Mouse (Mus musculus): Measurements from ENCODE around the gene Anpep. TPM values are rescaled to one million over a fixed set of nuclear protein-coding genes. Genes with fewer than 3 reads are reported as not detected.

Gene Anpep
- total and polyA plus RNA-seq, 3 experiments = 7.6 to 77.2 (median 40.2) TPM

DNA sequence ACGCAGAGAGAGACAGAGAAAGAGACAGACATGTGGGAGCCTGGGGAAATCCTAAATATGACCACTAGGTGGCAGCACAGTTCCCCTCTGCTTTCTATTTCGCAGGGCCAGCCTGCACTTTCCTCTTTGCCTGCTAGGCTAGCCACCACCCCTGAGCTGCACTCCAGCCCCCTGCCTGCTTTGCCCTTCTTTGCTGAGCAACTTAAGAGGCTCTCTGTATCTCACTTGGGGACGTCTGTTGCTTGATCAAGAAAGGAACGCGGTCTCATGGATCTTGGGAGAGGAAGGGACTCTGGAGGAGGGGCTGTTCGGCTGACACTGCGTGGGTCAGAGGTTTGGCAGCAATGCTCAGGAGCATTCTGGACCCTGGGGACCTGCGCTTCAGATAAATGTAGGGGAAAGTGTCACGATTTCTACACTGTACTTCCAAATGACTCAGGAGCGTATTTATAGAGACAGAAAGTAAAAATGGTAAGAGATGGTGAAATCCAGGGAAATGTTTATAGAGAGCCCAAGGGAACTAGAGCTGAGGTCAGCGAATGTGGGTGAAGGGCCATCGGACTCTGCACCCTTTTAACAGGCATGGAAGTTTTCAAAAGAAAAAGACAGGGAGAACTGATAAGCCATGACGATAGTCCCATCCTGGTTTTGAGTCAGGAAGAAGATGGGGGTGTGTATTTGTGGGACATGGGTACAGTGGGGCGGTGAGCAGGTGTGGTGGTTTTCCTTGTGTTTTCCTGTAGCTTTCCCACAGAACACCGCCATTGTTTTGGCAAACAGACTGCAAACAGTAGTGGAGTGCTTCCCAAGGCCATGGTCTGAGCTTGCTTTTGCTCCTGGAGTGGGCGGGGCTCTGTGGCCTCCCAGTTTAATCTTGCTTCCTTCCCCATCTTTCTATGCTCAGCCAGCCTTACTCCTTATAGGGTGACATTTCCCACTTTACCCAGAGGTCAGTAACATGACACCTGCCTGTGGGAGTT, 79.9 kb downstream of the Anpep start:
- peak; percentile 86 for DNase-seq (ENCODE audit: low read depth, low spot score)
- no peaks in the 10 kb centered on the region for H3K79me2 ChIP-seq (ENCODE audit: control insufficient read depth, insufficient read depth, low read length, poor library complexity)
- H3K4me3 ChIP-seq (ENCODE audit: control insufficient read depth in 1 of 2, insufficient read depth in 1 of 2, low read depth in 2 of 2, low read length in 2 of 2) = peak overlapping the region; percentile 64 to 66
- H3K27me3 ChIP-seq (ENCODE audit: control insufficient read depth in 1 of 2, insufficient read depth in 2 of 2, low read length in 2 of 2) = peaks cover 0 to 1% of the 10 kb centered on the region in 2 experiments; a peak in 3 of 4 replicates
- H3K27ac ChIP-seq (ENCODE audit: control insufficient read depth, low read depth, low read length) = no peak overlapping the region
- H3K4me1 ChIP-seq (ENCODE audit: control insufficient read depth in 1 of 2, insufficient read depth in 2 of 2, low read length in 2 of 2) = peaks cover 0 to 6% of the 10 kb centered on the region in 2 experiments; a peak in 2 of 4 replicates
- no peaks in the 10 kb centered on the region for H3K9me3 ChIP-seq (replicated peaks; ENCODE audit: insufficient read depth, low read length)
- peak overlapping the region; percentile 67 for H3K9ac ChIP-seq (ENCODE audit: control insufficient read depth, low read depth, low read length, poor library complexity, severe bottlenecking)
- no peaks in the 10 kb centered on the region for H3K36me3 ChIP-seq (ENCODE audit: control insufficient read depth in 1 of 2, insufficient read depth in 2 of 2, low read length in 2 of 2)
- no peak for TF ChIP-seq USF2 (IDR thresholded peaks at IDR 0.05; ENCODE audit: borderline replicate concordance in 1 of 2, insufficient read depth in 1 of 2, low read depth in 1 of 2, low read length in 2 of 2)
- TF ChIP-seq RCOR1 (IDR thresholded peaks at IDR 0.05; ENCODE audit: low read depth, low read length) = no peak
- 0 out of 2 replicates have a peak, but pooled peaks have one; percentile 20 for TF ChIP-seq MXI1 (IDR thresholded peaks at IDR 0.05; ENCODE audit: low read depth, low read length)
- TF ChIP-seq UBTF (IDR thresholded peaks at IDR 0.05; ENCODE audit: borderline replicate concordance, insufficient read depth, low read depth, low read length) = no peak
- peak; percentile 34 to 42; a peak in 1 of 4 replicates for TF ChIP-seq POLR2A (IDR thresholded peaks at IDR 0.05; ENCODE audit: control insufficient read depth in 1 of 2, insufficient read depth in 1 of 2, low read depth in 1 of 2, low read length in 2 of 2, poor library complexity in 1 of 2)
- no peak for TF ChIP-seq GABPA (IDR thresholded peaks at IDR 0.05; ENCODE audit: low read depth, low read length)
- no peak for TF ChIP-seq BHLHE40 (IDR thresholded peaks at IDR 0.05; ENCODE audit: borderline replicate concordance, low read depth, low read length)
- TF ChIP-seq KAT2A (conservative IDR thresholded peaks at IDR 0.05; ENCODE audit: low read depth, low read length) = no peak
- TF ChIP-seq USF1 (IDR thresholded peaks at IDR 0.05; ENCODE audit: low read depth, low read length) = no peak
- TF ChIP-seq CHD1 (IDR thresholded peaks at IDR 0.05; ENCODE audit: low read depth, low read length) = no peak
- no peak for TF ChIP-seq JUND (IDR thresholded peaks at IDR 0.05; ENCODE audit: low read depth, low read length)
- no peak for TF ChIP-seq ELF1 (IDR thresholded peaks at IDR 0.05; ENCODE audit: low read depth, low read length)
- no peak for TF ChIP-seq POLR2AphosphoS2 (IDR thresholded peaks at IDR 0.05; ENCODE audit: low read length)
- TF ChIP-seq NRF1 (IDR thresholded peaks at IDR 0.05; ENCODE audit: insufficient read depth, low read depth, low read length, poor library complexity, severe bottlenecking) = no peak
- peak; percentile 85 to 90 (median 89) for TF ChIP-seq CTCF (IDR thresholded peaks at IDR 0.05 in 2 of 3, conservative IDR thresholded peaks at IDR 0.05 in 1 of 3; ENCODE audit: control insufficient read depth in 1 of 3, insufficient read depth in 1 of 3, low read depth in 2 of 3, low read length in 3 of 3, poor library complexity in 1 of 3, severe bottlenecking in 1 of 3)
- TF ChIP-seq CHD2 (IDR thresholded peaks at IDR 0.05; ENCODE audit: low read length) = no peak
- no peak for TF ChIP-seq EP300 (IDR thresholded peaks at IDR 0.05; ENCODE audit: low read depth in 1 of 2, low read length in 2 of 2)
- TF ChIP-seq ETS1 (IDR thresholded peaks at IDR 0.05; ENCODE audit: low read depth, low read length) = no peak
- no peak for TF ChIP-seq NELFE (IDR thresholded peaks at IDR 0.05; ENCODE audit: low read depth, low read length)
- no peak for TF ChIP-seq MAFK (IDR thresholded peaks at IDR 0.05; ENCODE audit: borderline replicate concordance, low read depth, low read length)
- no peak for TF ChIP-seq E2F4 (IDR thresholded peaks at IDR 0.05; ENCODE audit: borderline replicate concordance, low read depth, low read length)
- TF ChIP-seq SIN3A (IDR thresholded peaks at IDR 0.05; ENCODE audit: low read length) = 0 out of 2 replicates have a peak, but pooled peaks have one; percentile 14
- no peak for TF ChIP-seq GATA1 (IDR thresholded peaks at IDR 0.05; ENCODE audit: low read depth, low read length)
- TF ChIP-seq ZKSCAN1 (IDR thresholded peaks at IDR 0.05; ENCODE audit: low read depth, low read length) = no peak
- TF ChIP-seq POLR2AphosphoS5 (IDR thresholded peaks at IDR 0.05; ENCODE audit: borderline replicate concordance, low read depth, low read length) = no peak
- no peak for TF ChIP-seq MAX (IDR thresholded peaks at IDR 0.05; ENCODE audit: low read length)
- TF ChIP-seq TCF12 (IDR thresholded peaks at IDR 0.05; ENCODE audit: low read depth, low read length) = no peak
- TF ChIP-seq MAZ (IDR thresholded peaks at IDR 0.05; ENCODE audit: low read depth, low read length) = no peak
- no peak for TF ChIP-seq MEF2A (IDR thresholded peaks at IDR 0.05; ENCODE audit: extremely low read depth, insufficient replicate concordance, low read depth, low read length, poor library complexity, severe bottlenecking)
- TF ChIP-seq RAD21 (IDR thresholded peaks at IDR 0.05; ENCODE audit: low read depth, low read length) = peak; percentile 75
- no peak; the same call in 1 of the 2 replicates for TF ChIP-seq ZMIZ1 (IDR thresholded peaks at IDR 0.05; ENCODE audit: low read depth, low read length)
- TF ChIP-seq HCFC1 (IDR thresholded peaks at IDR 0.05; ENCODE audit: low read depth, low read length) = no peak
- no peak for TF ChIP-seq ZNF384 (IDR thresholded peaks at IDR 0.05; ENCODE audit: low read depth, low read length)
- TF ChIP-seq TAL1 (IDR thresholded peaks at IDR 0.05; ENCODE audit: low read length) = no peak
- TF ChIP-seq SMC3 (IDR thresholded peaks at IDR 0.05; ENCODE audit: low read depth, low read length) = peak; percentile 71
